Mouse (Mus musculus): Measurements from ENCODE around the gene Gm49353.

- TF ChIP-seq CHD2 (IDR thresholded peaks at IDR 0.05; ENCODE audit: low read depth, low read length) (no peak), ZC3H11A (IDR thresholded peaks at IDR 0.05; ENCODE audit: borderline replicate concordance, low read depth, low read length) (no peak), HCFC1 (IDR thresholded peaks at IDR 0.05; ENCODE audit: borderline replicate concordance, insufficient read depth, low read length) (no peak), ZNF384 (IDR thresholded peaks at IDR 0.05; ENCODE audit: low read depth, low read length) (no peak), MAFK (IDR thresholded peaks at IDR 0.05; ENCODE audit: insufficient read depth, low read depth, low read length) (no peak)
Observed at GRCm38 (mm10) chr10:29173778-29174177, 25.0 kb upstream of the Gm49353 start.
